Mouse (Mus musculus) ES-Bruce4 (cell line): Measurements from ENCODE around the gene Trio. TPM values are rescaled to one million over a fixed set of nuclear protein-coding genes. Genes with fewer than 3 reads are reported as not detected.
"Not testable (repeated sequence)": the region's sequence is repeated elsewhere in the genome, so short reads cannot be mapped to it uniquely, and the experiment has no call there.

Source experiments
- H3K27ac ChIP-seq: 2 replicates; pipeline ENCODE4 v1.5.1; 2012; ENCODE audit warnings: low read length, inconsistent platforms; ENCODE audit not compliant: insufficient read depth
- H3K27me3 ChIP-seq: 2 replicates; pipeline ENCODE4 v1.6.1; 2012; ENCODE audit warnings: mild to moderate bottlenecking, low read length, inconsistent platforms; ENCODE audit not compliant: control insufficient read depth, poor library complexity, insufficient read depth, severe bottlenecking
- H3K36me3 ChIP-seq: 2 replicates; pipeline ENCODE4 v1.6.1; 2012; ENCODE audit warnings: inconsistent platforms, mild to moderate bottlenecking, low read length, moderate library complexity; ENCODE audit not compliant: control insufficient read depth, poor library complexity, insufficient read depth, severe bottlenecking
- H3K4me1 ChIP-seq: one replicate; pipeline ENCODE4 v1.8.1; 2011; ENCODE audit warnings: low read length; ENCODE audit not compliant: control insufficient read depth, insufficient read depth
- H3K4me3 ChIP-seq: 2 replicates; pipeline ENCODE4 v1.5.1; 2011; ENCODE audit warnings: low read depth, mild to moderate bottlenecking, low read length
- H3K9ac ChIP-seq: 2 replicates; pipeline ENCODE4 v1.6.1; 2012; ENCODE audit warnings: low read depth, mild to moderate bottlenecking, inconsistent platforms; ENCODE audit not compliant: poor library complexity, severe bottlenecking
- H3K9me3 ChIP-seq: replicated peaks from 2 replicates; pipeline ENCODE4 v1.6.1; 2012; ENCODE audit warnings: mild to moderate bottlenecking, low read length, inconsistent platforms; ENCODE audit not compliant: control insufficient read depth, poor library complexity, insufficient read depth, severe bottlenecking
- CTCF ChIP-seq: IDR thresholded peaks from one replicate; pipeline ENCODE4 v1.8.1; 2011; ENCODE audit warnings: low read depth, low read length
- EP300 ChIP-seq: IDR thresholded peaks from 2 replicates; pipeline ENCODE4 v1.6.1; 2011; ENCODE audit warnings: low read depth, low read length; ENCODE audit not compliant: insufficient read depth
- POLR2A ChIP-seq: IDR thresholded peaks from one replicate; pipeline ENCODE4 v1.8.1; 2011; ENCODE audit warnings: low read length; ENCODE audit not compliant: insufficient read depth
- polyA plus RNA-seq: library from polyadenylated mRNA; stranded (reverse); fragments of >200 nt; gene quantifications from 2 replicates; pipeline ENCODE4 v1.2.4, GENCODE M21; 2011; ENCODE audit warnings: low read depth; ENCODE audit not compliant: missing spikeins, insufficient read depth, insufficient read length

Gene Trio
- polyA plus RNA-seq, 1 experiment: 62.2 TPM

GRCm38 (mm10) chr15:27849910-27850309, 175.7 kb downstream of the Trio start:
- TF ChIP-seq POLR2A: no peak
- no peak for TF ChIP-seq CTCF
- no peak for TF ChIP-seq EP300
- no peaks in the 10 kb centered on the region for H3K36me3 ChIP-seq
- H3K4me1 ChIP-seq: no peaks in the 10 kb centered on the region
- no peak overlapping the region for H3K27ac ChIP-seq
- no peak overlapping the region for H3K9ac ChIP-seq
- no peaks in the 10 kb centered on the region for H3K9me3 ChIP-seq
- no peak overlapping the region for H3K4me3 ChIP-seq
- no peaks in the 10 kb centered on the region for H3K27me3 ChIP-seq

GRCm38 (mm10) chr15:27841696-27842095, 184.0 kb downstream of the Trio start:
- no peak overlapping the region for H3K27ac ChIP-seq
- no peaks in the 10 kb centered on the region for H3K27me3 ChIP-seq
- no peak for TF ChIP-seq POLR2A
- H3K9ac ChIP-seq: no peak overlapping the region
- H3K4me1 ChIP-seq: no peaks in the 10 kb centered on the region
- no peaks in the 10 kb centered on the region for H3K9me3 ChIP-seq
- no peaks in the 10 kb centered on the region for H3K36me3 ChIP-seq
- H3K4me3 ChIP-seq: no peak overlapping the region

- Histone ChIP-seq H3K4me1 (no peaks in the 10 kb centered on the region), H3K36me3 (no peaks in the 10 kb centered on the region), H3K9me3 (no peaks in the 10 kb centered on the region), H3K27me3 (no peaks in the 10 kb centered on the region), H3K27ac (no peak overlapping the region), H3K9ac (no peak overlapping the region), H3K4me3 (no peak overlapping the region)
- no peak for TF ChIP-seq POLR2A
- no peak for TF ChIP-seq CTCF
- no peak for TF ChIP-seq EP300
Measured at GRCm38 (mm10) chr15:27840579-27840978, 185.1 kb downstream of the Trio start.

GRCm38 (mm10) chr15:27840125-27840524, 185.5 kb downstream of the Trio start:
- Histone ChIP-seq H3K4me3 (no peak overlapping the region), H3K27me3 (no peaks in the 10 kb centered on the region), H3K9ac (no peak overlapping the region), H3K9me3 (no peaks in the 10 kb centered on the region), H3K4me1 (no peaks in the 10 kb centered on the region), H3K27ac (no peak overlapping the region), H3K36me3 (no peaks in the 10 kb centered on the region)
- TF ChIP-seq CTCF (no peak), EP300 (no peak), POLR2A (no peak)

GRCm38 (mm10) chr15:27831646-27832045, 194.0 kb downstream of the Trio start:
- no peaks in the 10 kb centered on the region for H3K4me1 ChIP-seq
- TF ChIP-seq EP300 (no peak), CTCF (no peak), POLR2A (no peak)
- H3K9ac ChIP-seq: no peak overlapping the region
- no peak overlapping the region for H3K27ac ChIP-seq
- H3K27me3 ChIP-seq: no peaks in the 10 kb centered on the region
- peaks cover 2% of the 10 kb centered on the region; the same call in 1 of the 2 replicates for H3K36me3 ChIP-seq
- H3K9me3 ChIP-seq: no peaks in the 10 kb centered on the region
- no peak overlapping the region for H3K4me3 ChIP-seq

GRCm38 (mm10) chr15:27827871-27828270, 197.8 kb downstream of the Trio start:
- H3K4me3 ChIP-seq, H3K9me3 ChIP-seq, H3K36me3 ChIP-seq, H3K4me1 ChIP-seq, H3K9ac ChIP-seq, H3K27ac ChIP-seq, H3K27me3 ChIP-seq: not testable (repeated sequence)
